Mouse (Mus musculus) intestine, embryonic 16.5 days (tissue): ENCODE measurements around the gene Ifne. TPM values are rescaled to one million over a fixed set of nuclear protein-coding genes. Genes with fewer than 3 reads are reported as not detected.

Experiments used
- ATAC-seq: fragments of 200-750 bp; cut with Nextera tagmentation; 2 replicates; pipeline ENCODE4 v1.8.0; 2017; ENCODE audit warnings: moderate TSS enrichment, moderate library complexity
- H3K27ac ChIP-seq: fragments of 300-500 bp; sonication (generic); 2 replicates; pipeline ENCODE4 v1.5.1; 2014; ENCODE audit warnings: mild to moderate bottlenecking, low read length
- H3K27me3 ChIP-seq: fragments of 300-500 bp; sonication (generic); replicated peaks from 2 replicates; pipeline ENCODE4 v1.6.1; 2014; ENCODE audit warnings: low read length, control low read depth, mixed read lengths; ENCODE audit not compliant: control insufficient read depth, insufficient read depth
- H3K36me3 ChIP-seq: fragments of 300-500 bp; sonication (generic); 2 replicates; pipeline ENCODE4 v1.6.1; 2014; ENCODE audit warnings: low read length, control low read depth; ENCODE audit not compliant: control insufficient read depth, insufficient read depth
- H3K4me1 ChIP-seq: fragments of 300-500 bp; sonication (generic); 2 replicates; pipeline ENCODE4 v1.6.1; 2014; ENCODE audit warnings: low read length, control low read depth, mixed read lengths; ENCODE audit not compliant: control insufficient read depth, insufficient read depth
- H3K4me2 ChIP-seq: fragments of 300-500 bp; sonication (generic); 2 replicates; pipeline ENCODE4 v1.6.1; 2014; ENCODE audit warnings: low read depth, low read length, control low read depth
- H3K4me3 ChIP-seq: fragments of 300-500 bp; sonication (generic); 2 replicates; pipeline ENCODE4 v1.5.1; 2014; ENCODE audit warnings: mild to moderate bottlenecking, low read length
- H3K9ac ChIP-seq: fragments of 300-500 bp; sonication (generic); 2 replicates; pipeline ENCODE4 v1.6.1; 2014; ENCODE audit warnings: low read depth, low read length
- H3K9me3 ChIP-seq: fragments of 300-500 bp; sonication (generic); 2 replicates; pipeline ENCODE4 v1.6.1; 2016; ENCODE audit warnings: low read length, control low read depth; ENCODE audit not compliant: control insufficient read depth
- WGBS: fragments of 180-500 bp; shearing (Covaris S2); extraction: QIAGEN DNeasy Blood & Tissue Kit; methylation state at CpG from one replicate; pipeline ENCODE4 v1.1.7; 2014; 5-methylcytosine and 5-hydroxymethylcytosine counted together
- polyA plus RNA-seq: library from polyadenylated mRNA; unstranded; fragments of >200 nt; fragmentation: Nextera tagmentation; extraction: Ambion mirVana; gene quantifications from 2 replicates; pipeline ENCODE4 v1.2.1, GENCODE M21; 2015

The Ifne gene
- polyA plus RNA-seq, 1 experiment from 2014 or later = not detected

GRCm38 (mm10) chr4:88875435-88876095 is 4.4 kb downstream of the Ifne start:
- Histone ChIP-seq H3K4me3 (no peak overlapping the region), H3K4me1 (no peaks in the 10 kb centered on the region), H3K9ac (no peak overlapping the region), H3K27ac (no peak overlapping the region), H3K9me3 (no peaks in the 10 kb centered on the region), H3K4me2 (no peak overlapping the region), H3K27me3 (no peaks in the 10 kb centered on the region), H3K36me3 (no peaks in the 10 kb centered on the region)
- ATAC-seq = peak; percentile 26; the same call in 1 of the 2 replicates
- 51% methylated on average over 4 of the region's 4 CpGs for WGBS

- H3K36me3 ChIP-seq = no peaks in the 10 kb centered on the region
- ATAC-seq = no peak
- no peak overlapping the region for H3K27ac ChIP-seq
- H3K4me2 ChIP-seq = no peak overlapping the region
- no peaks in the 10 kb centered on the region for H3K9me3 ChIP-seq
- 0% methylated on average over 2 of the region's 2 CpGs for WGBS
- H3K4me3 ChIP-seq = no peak overlapping the region
- H3K27me3 ChIP-seq = no peaks in the 10 kb centered on the region
- no peak overlapping the region for H3K9ac ChIP-seq
- no peaks in the 10 kb centered on the region for H3K4me1 ChIP-seq
Observed at GRCm38 (mm10) chr4:88872691-88873090, 7.3 kb downstream of the Ifne start.

- Histone ChIP-seq H3K36me3 (no peaks in the 10 kb centered on the region), H3K27ac (peak overlapping the region; percentile 18; the same call in 1 of the 2 replicates), H3K4me3 (peak overlapping the region; percentile 62), H3K27me3 (no peaks in the 10 kb centered on the region), H3K9ac (peak overlapping the region; percentile 69), H3K4me1 (no peaks in the 10 kb centered on the region), H3K9me3 (no peaks in the 10 kb centered on the region), H3K4me2 (peak overlapping the region; percentile 96)
- WGBS = 6% methylated on average over 31 of the region's 31 CpGs
- ATAC-seq = peak; percentile 57
Observed at GRCm38 (mm10) chr4:88867926-88868911, 11.8 kb downstream of the Ifne start.

GRCm38 (mm10) chr4:88867366-88867925 is 12.6 kb downstream of the Ifne start:
- H3K4me1 ChIP-seq = peaks cover 6% of the 10 kb centered on the region; the same call in 1 of the 2 replicates
- no peaks in the 10 kb centered on the region for H3K36me3 ChIP-seq
- H3K9ac ChIP-seq = peak overlapping the region; percentile 69
- no peaks in the 10 kb centered on the region for H3K27me3 ChIP-seq
- peak overlapping the region; percentile 96 for H3K4me2 ChIP-seq
- H3K27ac ChIP-seq = no peak overlapping the region
- peak; percentile 67 for ATAC-seq
- peak overlapping the region; percentile 62 for H3K4me3 ChIP-seq
- no peaks in the 10 kb centered on the region for H3K9me3 ChIP-seq
- 2% methylated on average over 8 of the region's 8 CpGs for WGBS

- Histone ChIP-seq H3K27me3 (no peaks in the 10 kb centered on the region; the same call in 1 of the 2 replicates), H3K9me3 (no peaks in the 10 kb centered on the region), H3K4me3 (no peak overlapping the region), H3K27ac (no peak overlapping the region), H3K36me3 (no peaks in the 10 kb centered on the region), H3K4me1 (peaks cover 6% of the 10 kb centered on the region; the same call in 1 of the 2 replicates), H3K4me2 (no peak overlapping the region), H3K9ac (no peak overlapping the region)
- ATAC-seq = no peak
- WGBS = 57% methylated on average over 6 of the region's 6 CpGs
Observed at GRCm38 (mm10) chr4:88865011-88865569, 14.9 kb downstream of the Ifne start.

- 65% methylated on average over 9 of the region's 9 CpGs for WGBS
Observed at GRCm38 (mm10) chr4:88864599-88864998, 15.4 kb downstream of the Ifne start.

GRCm38 (mm10) chr4:88863309-88863708 is 16.7 kb downstream of the Ifne start:
- Histone ChIP-seq H3K9me3 (no peaks in the 10 kb centered on the region), H3K4me3 (no peak overlapping the region), H3K36me3 (no peaks in the 10 kb centered on the region), H3K9ac (no peak overlapping the region), H3K4me2 (no peak overlapping the region), H3K27me3 (no peaks in the 10 kb centered on the region; the same call in 1 of the 2 replicates), H3K4me1 (peaks cover 6% of the 10 kb centered on the region; the same call in 1 of the 2 replicates), H3K27ac (no peak overlapping the region)
- 7% methylated on average over 7 of the region's 7 CpGs for WGBS
- ATAC-seq = no peak

More at GRCm38 (mm10) chr4:88864599-88864998, 15.4 kb downstream of the Ifne start:
- Histone ChIP-seq H3K27ac (no peak overlapping the region), H3K27me3 (no peaks in the 10 kb centered on the region; the same call in 1 of the 2 replicates), H3K4me3 (no peak overlapping the region), H3K9me3 (no peaks in the 10 kb centered on the region), H3K4me2 (no peak overlapping the region), H3K9ac (no peak overlapping the region), H3K4me1 (peaks cover 6% of the 10 kb centered on the region; the same call in 1 of the 2 replicates), H3K36me3 (no peaks in the 10 kb centered on the region)
- no peak for ATAC-seq

GRCm38 (mm10) chr4:88859214-88859613 is 20.8 kb downstream of the Ifne start:
- H3K9me3 ChIP-seq = no peaks in the 10 kb centered on the region
- H3K4me1 ChIP-seq = peaks cover 6% of the 10 kb centered on the region; the same call in 1 of the 2 replicates
- ATAC-seq = no peak
- no peak overlapping the region for H3K4me3 ChIP-seq
- no peak overlapping the region for H3K27ac ChIP-seq
- H3K27me3 ChIP-seq = no peaks in the 10 kb centered on the region; the same call in 1 of the 2 replicates
- H3K4me2 ChIP-seq = no peak overlapping the region
- no peaks in the 10 kb centered on the region for H3K36me3 ChIP-seq
- H3K9ac ChIP-seq = no peak overlapping the region
